In genomic region chr12:9579301-9580030, GRCm38 (mm10) we compare ENCODE assay signal across 12 mouse cellular contexts. TPM values are rescaled to one million over a fixed set of nuclear protein-coding genes. Genes with fewer than 3 reads are reported as not detected.
DNase-seq lines count a peak whose midpoint lies in the region; ATAC-seq lines count a peak whose summit lies in the region.
"Had no signal": no experiment of that assay in that cellular context is flagged by ENCODE, and none has a peak within 500 bp of the region (broad histone marks: within the 10 kb centered on the region; RNA-seq: fewer than 3 reads in every experiment).

No protein-coding gene starts in this region.

- no peak for ATAC-seq in forebrain, embryonic 11.5 days (replicated peaks; ENCODE audit: low FRiP score)
- no peak for ATAC-seq in forebrain, embryonic 15.5 days (replicated peaks)
- no peak for ATAC-seq in intestine, embryonic 15.5 days
- no peak for ATAC-seq in intestine, embryonic 16.5 days
- no peak for ATAC-seq in limb, embryonic 11.5 days (ENCODE audit: insufficient number of reproducible peaks, low FRiP score, low TSS enrichment, low read depth)
- ATAC-seq: inflammation-experienced regulatory T-cells, adult 6 months; Patski had no signal

- 0 out of 2 replicates have a peak, but pooled peaks cover 6% of the 10 kb centered on the region for H3K4me1 ChIP-seq in forebrain, embryonic 11.5 days (replicated peaks; ENCODE audit: control insufficient read depth, insufficient read depth, low read length)
- peaks cover 18% of the 10 kb centered on the region for H3K4me1 ChIP-seq in forebrain, embryonic 15.5 days
- peaks cover 12% of the 10 kb centered on the region; the same call in 1 of the 2 replicates for H3K4me1 ChIP-seq in intestine, embryonic 15.5 days (replicated peaks)
- peaks cover 8% of the 10 kb centered on the region for H3K4me1 ChIP-seq in intestine, embryonic 16.5 days (ENCODE audit: control insufficient read depth, insufficient read depth, low read length)
- H3K4me1 ChIP-seq in limb, embryonic 11.5 days (ENCODE audit: control insufficient read depth, insufficient read depth, low read length), result peaks cover 16% of the 10 kb centered on the region

- WGBS in forebrain, embryonic 11.5 days, result under 1% methylated on average over 31 of the region's 31 CpGs
- WGBS in forebrain, embryonic 15.5 days, result under 1% methylated on average over 31 of the region's 31 CpGs
- 10% methylated on average over 31 of the region's 31 CpGs for WGBS in intestine, embryonic 15.5 days
- 13% methylated on average over 31 of the region's 31 CpGs for WGBS in intestine, embryonic 16.5 days
- WGBS in limb, embryonic 11.5 days, result 3% methylated on average over 31 of the region's 31 CpGs

- no peak overlapping the region for H3K4me2 ChIP-seq in forebrain, embryonic 11.5 days (ENCODE audit: low read depth, low read length, severe bottlenecking)
- H3K4me2 ChIP-seq in forebrain, embryonic 15.5 days (replicated peaks), result no peak overlapping the region
- peak overlapping the region; percentile 51 for H3K4me2 ChIP-seq in intestine, embryonic 15.5 days (replicated peaks)
- H3K4me2 ChIP-seq in intestine, embryonic 16.5 days (ENCODE audit: low read depth, low read length), result no peak overlapping the region
- peak overlapping the region; percentile 78 for H3K4me2 ChIP-seq in limb, embryonic 11.5 days (ENCODE audit: low read depth, severe bottlenecking)

- H3K27ac ChIP-seq in forebrain, embryonic 11.5 days (ENCODE audit: low read depth, low read length), result no peak overlapping the region
- no peak overlapping the region for H3K27ac ChIP-seq in forebrain, embryonic 15.5 days (replicated peaks)
- H3K27ac ChIP-seq in intestine, embryonic 15.5 days, result no peak overlapping the region
- no peak overlapping the region for H3K27ac ChIP-seq in intestine, embryonic 16.5 days (ENCODE audit: low read length)
- H3K27ac ChIP-seq in limb, embryonic 11.5 days (replicated peaks; ENCODE audit: low read depth, low read length), result no peak overlapping the region
- H3K27ac ChIP-seq: liver, embryonic 14.5 days; midbrain, embryonic 12.5 days had no signal

- DNase-seq in forebrain, embryonic 11.5 days (ENCODE audit: low spot score), result peak; percentile 55
- DNase-seq in NIH3T3 (ENCODE audit: low read depth), result peak; percentile 30
- DNase-seq in limb, embryonic 11.5 days (ENCODE audit: low spot score), result peak; percentile 67
- no peak for DNase-seq in left cerebral cortex, postnatal 36 days (ENCODE audit: low spot score in 2 of 2)
- DNase-seq in adrenal gland, postnatal 10 days, result no peak

- peaks cover 91% of the 10 kb centered on the region for H3K27me3 ChIP-seq in forebrain, embryonic 11.5 days (ENCODE audit: control insufficient read depth, insufficient read depth, low read length)
- peaks cover 98% of the 10 kb centered on the region for H3K27me3 ChIP-seq in forebrain, embryonic 15.5 days
- H3K27me3 ChIP-seq in intestine, embryonic 15.5 days (replicated peaks), result peaks cover 83% of the 10 kb centered on the region
- H3K27me3 ChIP-seq in intestine, embryonic 16.5 days (replicated peaks; ENCODE audit: control insufficient read depth, insufficient read depth, low read length), result peaks cover 67% of the 10 kb centered on the region
- H3K27me3 ChIP-seq in limb, embryonic 11.5 days (ENCODE audit: control insufficient read depth, insufficient read depth, low read length), result peaks cover 52% of the 10 kb centered on the region
- H3K27me3 ChIP-seq: Patski had no signal

- intact Hi-C loops in left cerebral cortex, postnatal 36 days (cut with DNase I), result no loop called here

- no peak overlapping the region for H3K4me3 ChIP-seq in forebrain, embryonic 11.5 days (ENCODE audit: low read depth, low read length)
- H3K4me3 ChIP-seq in forebrain, embryonic 15.5 days, result no peak overlapping the region
- H3K4me3 ChIP-seq in intestine, embryonic 15.5 days (replicated peaks), result 0 out of 2 replicates have a peak overlapping the region, but pooled peaks have one; percentile 9
- H3K4me3 ChIP-seq in intestine, embryonic 16.5 days (ENCODE audit: low read length), result no peak overlapping the region
- H3K4me3 ChIP-seq in limb, embryonic 11.5 days (ENCODE audit: low read depth, low read length), result peak overlapping the region; percentile 14
- H3K4me3 ChIP-seq: midbrain, embryonic 12.5 days had no signal

- H3K9ac ChIP-seq in forebrain, embryonic 11.5 days (ENCODE audit: low read length), result no peak overlapping the region
- H3K9ac ChIP-seq in forebrain, embryonic 15.5 days (replicated peaks), result no peak overlapping the region
- H3K9ac ChIP-seq in intestine, embryonic 15.5 days, result no peak overlapping the region
- no peak overlapping the region for H3K9ac ChIP-seq in intestine, embryonic 16.5 days (ENCODE audit: low read depth, low read length)
- H3K9ac ChIP-seq in limb, embryonic 11.5 days (ENCODE audit: low read length), result 0 out of 2 replicates have a peak overlapping the region, but pooled peaks have one; percentile 17
- H3K9ac ChIP-seq: liver, embryonic 14.5 days; midbrain, embryonic 12.5 days had no signal

- H3K36me3 ChIP-seq in forebrain, embryonic 11.5 days (ENCODE audit: control insufficient read depth, insufficient read depth, low read length), result no peaks in the 10 kb centered on the region
- no peaks in the 10 kb centered on the region for H3K36me3 ChIP-seq in forebrain, embryonic 15.5 days
- no peaks in the 10 kb centered on the region for H3K36me3 ChIP-seq in intestine, embryonic 15.5 days
- no peaks in the 10 kb centered on the region for H3K36me3 ChIP-seq in intestine, embryonic 16.5 days (ENCODE audit: control insufficient read depth, insufficient read depth, low read length)
- H3K36me3 ChIP-seq in limb, embryonic 11.5 days (ENCODE audit: control insufficient read depth, insufficient read depth, low read length), result no peaks in the 10 kb centered on the region
- H3K36me3 ChIP-seq: midbrain, embryonic 12.5 days had no signal

- H3K9me3 ChIP-seq in forebrain, embryonic 11.5 days (ENCODE audit: control insufficient read depth, low read length), result no peaks in the 10 kb centered on the region
- H3K9me3 ChIP-seq in forebrain, embryonic 15.5 days, result no peaks in the 10 kb centered on the region
- H3K9me3 ChIP-seq in intestine, embryonic 15.5 days, result no peaks in the 10 kb centered on the region
- H3K9me3 ChIP-seq in intestine, embryonic 16.5 days (ENCODE audit: control insufficient read depth, low read length), result no peaks in the 10 kb centered on the region
- no peaks in the 10 kb centered on the region for H3K9me3 ChIP-seq in limb, embryonic 11.5 days (ENCODE audit: control insufficient read depth, low read length)
- H3K9me3 ChIP-seq: midbrain, embryonic 12.5 days had no signal

RNA-seq across cellular contexts. Expression of gene Osr1, which starts 9.6 kb away (rescaled TPM):
- 7.7 and 9.5 TPM in 2 replicates for polyA plus RNA-seq in forebrain, embryonic 11.5 days (2014; fragmentation: Nextera tagmentation; extraction: Ambion mirVana)
- 4.1 and 4.2 TPM in 2 replicates for polyA plus RNA-seq in forebrain, embryonic 15.5 days (2015; fragmentation: Nextera tagmentation; extraction: Ambion mirVana)
- polyA plus RNA-seq in intestine, embryonic 15.5 days (2015; fragmentation: Nextera tagmentation; extraction: Ambion mirVana), result 37.1 and 37.8 TPM in 2 replicates
- 23.4 and 26.3 TPM in 2 replicates for polyA plus RNA-seq in intestine, embryonic 16.5 days (2015; fragmentation: Nextera tagmentation; extraction: Ambion mirVana)
- polyA plus RNA-seq in limb, embryonic 11.5 days (2014; fragmentation: Nextera tagmentation; extraction: Ambion mirVana), result 62.8 and 81.9 TPM in 2 replicates
- 1 to 10 TPM; 1.8 to 3.5 TPM for total RNA-seq in left cerebral cortex, postnatal 36 days (2021)
- total RNA-seq in adrenal gland, postnatal 10 days (2021), result 10 to 100 TPM in 1 of 2 experiments, 1 to 10 TPM in 1; 5.6 to 10.8 TPM
- polyA plus RNA-seq: inflammation-experienced regulatory T-cells, adult 6 months had no signal

Comparison
In these comparisons a context has a peak if more than half of its experiments do, and no peak if none do; other contexts are left out.
1. H3K4me2 ChIP-seq: peak in intestine, embryonic 15.5 days (single experiment) and limb, embryonic 11.5 days (single experiment); none in forebrain, embryonic 11.5 days (single experiment), forebrain, embryonic 15.5 days (single experiment) and intestine, embryonic 16.5 days (single experiment).
2. H3K4me3 ChIP-seq: peak in intestine, embryonic 15.5 days (single experiment) and limb, embryonic 11.5 days (single experiment); none in forebrain, embryonic 11.5 days (single experiment), forebrain, embryonic 15.5 days (single experiment) and intestine, embryonic 16.5 days (single experiment).
3. DNase-seq: peak in forebrain, embryonic 11.5 days (single experiment), NIH3T3 (single experiment) and limb, embryonic 11.5 days (single experiment); none in left cerebral cortex, postnatal 36 days (0 of 2) and adrenal gland, postnatal 10 days (single experiment).